Mouse (Mus musculus): ENCODE measurements at regions not wholly inside any gene's neighbourhood (a gene's known extent, or its start where the extent isn't known, plus 50 kb on each side); places are given as distances from the start of the nearest gene placed in this dataset.

GRCm38 (mm10) chr7:36023015-36023414, 220.2 kb upstream of the Zfp507 start:
- intact Hi-C loops (cut with DNase I) = no loop called here
- no peak for DNase-seq (ENCODE audit: extremely low spot score in 1 of 2, low spot score in 2 of 2)

GRCm38 (mm10) chr7:36022489-36022888, 219.7 kb upstream of the Zfp507 start:
- no peak for DNase-seq (ENCODE audit: extremely low spot score in 1 of 2, low spot score in 2 of 2)
- intact Hi-C loops (cut with DNase I) = no loop called here

GRCm38 (mm10) chr7:36016926-36017753, 214.3 kb upstream of the Zfp507 start:
- intact Hi-C loops (cut with DNase I) = no loop called here
- DNase-seq (ENCODE audit: extremely low spot score in 1 of 2, low spot score in 2 of 2) = no peak

GRCm38 (mm10) chr7:35996609-35997008, 193.8 kb upstream of the Zfp507 start:
- DNase-seq (ENCODE audit: extremely low spot score in 1 of 2, low spot score in 2 of 2) = no peak
- intact Hi-C loops (cut with DNase I) = no loop called here

GRCm38 (mm10) chr7:35992511-35992910, 189.7 kb upstream of the Zfp507 start:
- no peak for DNase-seq (ENCODE audit: extremely low spot score in 1 of 2, low spot score in 2 of 2)
- intact Hi-C loops (cut with DNase I) = no loop called here

GRCm38 (mm10) chr7:35991141-35991540, 188.3 kb upstream of the Zfp507 start:
- no peak for DNase-seq (ENCODE audit: extremely low spot score in 1 of 2, low spot score in 2 of 2)
- intact Hi-C loops (cut with DNase I) = no loop called here

GRCm38 (mm10) chr7:35989456-35989855, 186.7 kb upstream of the Zfp507 start:
- intact Hi-C loops (cut with DNase I) = no loop called here
- DNase-seq (ENCODE audit: extremely low spot score in 1 of 2, low spot score in 2 of 2) = no peak

- DNase-seq (ENCODE audit: extremely low spot score in 1 of 2, low spot score in 2 of 2) = no peak
- intact Hi-C loops (cut with DNase I) = no loop called here
Observed at GRCm38 (mm10) chr7:35988449-35989109, 185.8 kb upstream of the Zfp507 start.

- intact Hi-C loops (cut with DNase I) = no loop called here
- DNase-seq (ENCODE audit: extremely low spot score in 1 of 2, low spot score in 2 of 2) = no peak
Observed at GRCm38 (mm10) chr7:35977986-35978385, 175.2 kb upstream of the Zfp507 start.

- no peak for DNase-seq (ENCODE audit: extremely low spot score in 1 of 2, low spot score in 2 of 2)
- intact Hi-C loops (cut with DNase I) = no loop called here
Observed at GRCm38 (mm10) chr7:35958731-35959130, 155.9 kb upstream of the Zfp507 start.

GRCm38 (mm10) chr7:35958052-35958451, 155.2 kb upstream of the Zfp507 start:
- DNase-seq (ENCODE audit: extremely low spot score in 1 of 2, low spot score in 2 of 2) = no peak
- intact Hi-C loops (cut with DNase I) = no loop called here

- DNase-seq (ENCODE audit: extremely low spot score in 1 of 2, low spot score in 2 of 2) = no peak
- intact Hi-C loops (cut with DNase I) = no loop called here
Observed at GRCm38 (mm10) chr7:35948794-35949193, 146.0 kb upstream of the Zfp507 start.

- intact Hi-C loops (cut with DNase I) = no loop called here
- no peak for DNase-seq (ENCODE audit: extremely low spot score in 1 of 2, low spot score in 2 of 2)
Observed at GRCm38 (mm10) chr7:35948389-35948788, 145.6 kb upstream of the Zfp507 start.

- intact Hi-C loops (cut with DNase I) = no loop called here
- DNase-seq (ENCODE audit: extremely low spot score in 1 of 2, low spot score in 2 of 2) = no peak
Observed at GRCm38 (mm10) chr7:35941086-35941485, 138.3 kb upstream of the Zfp507 start.

GRCm38 (mm10) chr7:35938123-35938869, 135.5 kb upstream of the Zfp507 start:
- DNase-seq (ENCODE audit: extremely low spot score in 1 of 2, low spot score in 2 of 2) = no peak
- intact Hi-C loops (cut with DNase I) = no loop called here

GRCm38 (mm10) chr7:35926749-35927148, 123.9 kb upstream of the Zfp507 start:
- intact Hi-C loops (cut with DNase I) = no loop called here
- no peak for DNase-seq (ENCODE audit: extremely low spot score in 1 of 2, low spot score in 2 of 2)

- intact Hi-C loops (cut with DNase I) = no loop called here
- no peak for DNase-seq (ENCODE audit: extremely low spot score in 1 of 2, low spot score in 2 of 2)
Observed at GRCm38 (mm10) chr7:35922582-35922981, 119.8 kb upstream of the Zfp507 start.

GRCm38 (mm10) chr7:35920884-35921283, 118.1 kb upstream of the Zfp507 start:
- DNase-seq (ENCODE audit: extremely low spot score in 1 of 2, low spot score in 2 of 2) = no peak
- intact Hi-C loops (cut with DNase I) = no loop called here

GRCm38 (mm10) chr7:35920194-35920609, 117.4 kb upstream of the Zfp507 start:
- no peak for DNase-seq (ENCODE audit: extremely low spot score in 1 of 2, low spot score in 2 of 2)
- intact Hi-C loops (cut with DNase I) = no loop called here

Measured in left cerebral cortex, postnatal 10 days (tissue).